Mouse (Mus musculus): Measurements from ENCODE around the gene Dnaic1. TPM values are rescaled to one million over a fixed set of nuclear protein-coding genes. Genes with fewer than 3 reads are reported as not detected.

Gene Dnaic1
- total and polyA plus RNA-seq, 3 experiments: 0.34 to 4.1 (median 0.89) TPM

DNA sequence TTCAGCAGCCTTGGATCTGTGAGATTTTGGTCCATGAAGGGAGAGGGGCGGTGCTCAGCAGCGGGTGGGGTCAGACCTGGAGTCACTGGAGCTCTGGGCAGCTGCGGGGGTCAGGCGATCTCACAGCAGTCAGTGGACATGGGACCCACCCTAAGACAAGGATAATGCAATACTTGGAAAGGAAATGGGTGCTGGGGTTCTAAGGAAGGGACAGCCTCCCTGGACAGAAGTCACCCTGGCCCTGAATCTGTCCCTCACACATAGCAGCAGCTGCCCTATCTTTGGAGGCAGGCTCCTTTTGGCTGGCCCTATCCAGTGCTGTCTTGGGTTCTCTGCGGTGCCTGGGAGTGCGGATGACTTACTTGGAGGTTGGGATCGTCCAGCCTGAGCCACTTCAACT, 45.7 kb upstream of the Dnaic1 start:
- no peak overlapping the region for H3K4me2 ChIP-seq (ENCODE audit: insufficient read depth, low read depth, poor library complexity, severe bottlenecking)
- TF ChIP-seq ETS1 (conservative IDR thresholded peaks at IDR 0.05; ENCODE audit: low read depth, low read length): no peak
- H3K36me3 ChIP-seq (replicated peaks in 1 of 2; ENCODE audit: control insufficient read depth in 1 of 2, insufficient read depth in 1 of 2, low read length in 1 of 2): no peaks in the 10 kb centered on the region
- H3K27ac ChIP-seq (ENCODE audit: insufficient read depth, low read depth): no peak overlapping the region
- peaks cover 52% of the 10 kb centered on the region for H3K27me3 ChIP-seq (replicated peaks)
- no peaks in the 10 kb centered on the region for H3K9me3 ChIP-seq (replicated peaks; ENCODE audit: low read length)
- no peaks in the 10 kb centered on the region for H3K4me1 ChIP-seq (ENCODE audit: control insufficient read depth in 1 of 2, insufficient read depth in 2 of 2)
- in situ Hi-C loops (cut with MboI; ENCODE audit: low pct_ligation_motif_present, low pct_unique_long_range_greater_than_20kb, low sequenced_read_pairs): no loop called here
- H3K4me3 ChIP-seq (replicated peaks in 1 of 3; ENCODE audit: low read depth in 2 of 3, low read length in 2 of 3, poor library complexity in 1 of 3): no peak overlapping the region
- no peak for DNase-seq (ENCODE audit: extremely low read depth)
- dilution Hi-C loops (cut with MboI; ENCODE audit: extremely low pct_ligation_motif_present, extremely low pct_unique_long_range_greater_than_20kb, low sequenced_read_pairs): no loop called here
- no peak overlapping the region for H3K9ac ChIP-seq (ENCODE audit: insufficient read depth, low read depth)
- no peaks in the 10 kb centered on the region for H3K79me2 ChIP-seq (replicated peaks; ENCODE audit: control insufficient read depth, extremely low read depth, insufficient read depth, poor library complexity, severe bottlenecking)

DNA sequence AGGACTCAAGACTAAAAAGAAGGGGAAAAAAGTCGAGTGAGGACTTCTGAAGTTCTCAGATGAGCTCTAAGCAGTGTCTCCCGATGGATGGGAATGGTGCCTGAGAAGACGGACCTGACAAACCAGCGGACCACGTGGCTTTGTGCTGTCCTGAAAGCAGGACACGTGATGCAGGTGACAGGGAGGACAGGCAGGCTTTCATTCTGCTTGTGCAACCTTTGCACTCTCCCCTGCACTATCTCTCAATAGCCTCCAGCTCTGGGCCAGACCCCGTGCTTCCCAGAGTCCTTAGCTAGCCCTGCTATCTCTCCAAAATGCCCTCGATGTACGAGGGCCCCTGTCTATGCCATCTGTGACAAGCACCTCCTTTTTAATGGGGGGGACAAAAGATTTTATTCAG, 44.7 kb upstream of the Dnaic1 start:
- Histone ChIP-seq H3K36me3 (replicated peaks in 1 of 2; ENCODE audit: control insufficient read depth in 1 of 2, insufficient read depth in 1 of 2, low read length in 1 of 2) (no peaks in the 10 kb centered on the region), H3K4me1 (ENCODE audit: control insufficient read depth in 1 of 2, insufficient read depth in 2 of 2) (no peaks in the 10 kb centered on the region), H3K4me3 (replicated peaks in 1 of 3; ENCODE audit: low read depth in 2 of 3, low read length in 2 of 3, poor library complexity in 1 of 3) (no peak overlapping the region), H3K27ac (ENCODE audit: insufficient read depth, low read depth) (no peak overlapping the region), H3K9ac (ENCODE audit: insufficient read depth, low read depth) (no peak overlapping the region), H3K9me3 (replicated peaks; ENCODE audit: low read length) (no peaks in the 10 kb centered on the region), H3K79me2 (replicated peaks; ENCODE audit: control insufficient read depth, extremely low read depth, insufficient read depth, poor library complexity, severe bottlenecking) (no peaks in the 10 kb centered on the region), H3K4me2 (ENCODE audit: insufficient read depth, low read depth, poor library complexity, severe bottlenecking) (no peak overlapping the region), H3K27me3 (replicated peaks) (peaks cover 55% of the 10 kb centered on the region)
- in situ Hi-C loops (cut with MboI; ENCODE audit: low pct_ligation_motif_present, low pct_unique_long_range_greater_than_20kb, low sequenced_read_pairs) (no loop called here), dilution Hi-C loops (cut with MboI; ENCODE audit: extremely low pct_ligation_motif_present, extremely low pct_unique_long_range_greater_than_20kb, low sequenced_read_pairs) (no loop called here)
- no peak for DNase-seq (ENCODE audit: extremely low read depth)
- TF ChIP-seq MAZ (IDR thresholded peaks at IDR 0.05; ENCODE audit: low read depth, low read length): no peak
- TF ChIP-seq ZMIZ1 (IDR thresholded peaks at IDR 0.05; ENCODE audit: low read depth, low read length): no peak
- TF ChIP-seq CHD1 (IDR thresholded peaks at IDR 0.05; ENCODE audit: low read depth, low read length): no peak
- TF ChIP-seq ZKSCAN1 (IDR thresholded peaks at IDR 0.05; ENCODE audit: borderline replicate concordance, low read depth, low read length): no peak
- no peak for TF ChIP-seq PAX5 (IDR thresholded peaks at IDR 0.05; ENCODE audit: low read length)

DNA sequence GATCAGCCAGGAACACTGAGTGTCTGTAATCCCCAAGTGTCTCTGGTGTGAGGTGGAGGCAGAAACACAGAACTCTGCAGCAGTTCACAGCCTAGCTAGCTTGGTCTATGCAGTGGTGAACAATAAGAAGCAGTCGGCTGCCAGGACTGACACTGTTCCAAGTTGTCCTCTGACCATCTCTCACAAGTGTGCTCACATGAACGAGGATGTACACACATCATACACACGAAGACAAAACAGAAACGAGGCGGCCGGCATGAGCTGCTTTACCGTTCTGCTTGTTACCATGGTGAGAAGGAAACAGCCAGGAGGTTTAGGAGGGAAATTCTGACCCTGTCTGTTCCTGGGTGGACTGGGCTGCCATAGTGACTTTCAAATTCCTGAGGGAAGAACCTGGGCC, 43.0 kb upstream of the Dnaic1 start:
- no peak for DNase-seq (ENCODE audit: extremely low read depth)
- Histone ChIP-seq H3K4me2 (ENCODE audit: insufficient read depth, low read depth, poor library complexity, severe bottlenecking) (no peak overlapping the region), H3K9ac (ENCODE audit: insufficient read depth, low read depth) (no peak overlapping the region), H3K27ac (ENCODE audit: insufficient read depth, low read depth) (no peak overlapping the region), H3K4me3 (replicated peaks in 1 of 3; ENCODE audit: low read depth in 2 of 3, low read length in 2 of 3, poor library complexity in 1 of 3) (no peak overlapping the region), H3K36me3 (replicated peaks in 1 of 2; ENCODE audit: control insufficient read depth in 1 of 2, insufficient read depth in 1 of 2, low read length in 1 of 2) (no peaks in the 10 kb centered on the region), H3K27me3 (replicated peaks) (peaks cover 68% of the 10 kb centered on the region), H3K79me2 (replicated peaks; ENCODE audit: control insufficient read depth, extremely low read depth, insufficient read depth, poor library complexity, severe bottlenecking) (no peaks in the 10 kb centered on the region), H3K4me1 (ENCODE audit: control insufficient read depth in 1 of 2, insufficient read depth in 2 of 2) (no peaks in the 10 kb centered on the region), H3K9me3 (replicated peaks; ENCODE audit: low read length) (no peaks in the 10 kb centered on the region)
- dilution Hi-C loops (cut with MboI; ENCODE audit: extremely low pct_ligation_motif_present, extremely low pct_unique_long_range_greater_than_20kb, low sequenced_read_pairs) (no loop called here), in situ Hi-C loops (cut with MboI; ENCODE audit: low pct_ligation_motif_present, low pct_unique_long_range_greater_than_20kb, low sequenced_read_pairs) (no loop called here)
- no peak for TF ChIP-seq JUND (conservative IDR thresholded peaks at IDR 0.05; ENCODE audit: low read depth, low read length)
- no peak for TF ChIP-seq RAD21 (IDR thresholded peaks at IDR 0.05; ENCODE audit: low read depth, low read length)
- TF ChIP-seq CHD2 (IDR thresholded peaks at IDR 0.05; ENCODE audit: low read length): no peak
- no peak for TF ChIP-seq IRF4 (IDR thresholded peaks at IDR 0.05; ENCODE audit: low read depth, low read length)

All from CH12.LX (cell line).